Mouse (Mus musculus) stomach, embryonic 16.5 days (tissue): ENCODE data around the gene Sarnp. TPM values are rescaled to one million over a fixed set of nuclear protein-coding genes. Genes with fewer than 3 reads are reported as not detected.

Experiments used
- ATAC-seq: fragments of 200-750 bp; cut with Nextera tagmentation; 2 replicates; pipeline ENCODE4 v1.8.0; 2017; ENCODE audit warnings: moderate number of reproducible peaks, moderate TSS enrichment; ENCODE audit not compliant: insufficient read depth, low FRiP score
- H3K27ac ChIP-seq: fragments of 300-500 bp; sonication (generic); 2 replicates; pipeline ENCODE4 v1.5.1; 2014; ENCODE audit warnings: low read length
- H3K27me3 ChIP-seq: fragments of 300-500 bp; sonication (generic); 2 replicates; pipeline ENCODE4 v1.6.1; 2014; ENCODE audit warnings: low read length, control low read depth, mixed read lengths; ENCODE audit not compliant: control insufficient read depth, insufficient read depth
- H3K36me3 ChIP-seq: fragments of 300-500 bp; sonication (generic); 2 replicates; pipeline ENCODE4 v1.6.1; 2014; ENCODE audit warnings: low read length; ENCODE audit not compliant: control insufficient read depth, insufficient read depth
- H3K4me1 ChIP-seq: fragments of 300-500 bp; sonication (generic); 2 replicates; pipeline ENCODE4 v1.6.1; 2014; ENCODE audit warnings: low read length, control low read depth, mixed read lengths; ENCODE audit not compliant: control insufficient read depth, insufficient read depth
- H3K4me2 ChIP-seq: fragments of 300-500 bp; sonication (generic); 2 replicates; pipeline ENCODE4 v1.6.1; 2014; ENCODE audit warnings: low read depth, low read length, mixed read lengths
- H3K4me3 ChIP-seq: fragments of 300-500 bp; sonication (generic); replicated peaks from 2 replicates; pipeline ENCODE4 v1.5.1; 2014; ENCODE audit warnings: mild to moderate bottlenecking, low read length
- H3K9ac ChIP-seq: fragments of 300-500 bp; sonication (generic); 2 replicates; pipeline ENCODE4 v1.6.1; 2014; ENCODE audit warnings: low read length
- H3K9me3 ChIP-seq: fragments of 300-500 bp; sonication (generic); replicated peaks from 2 replicates; pipeline ENCODE4 v1.6.1; 2016; ENCODE audit warnings: low read length, control low read depth; ENCODE audit not compliant: control insufficient read depth
- WGBS: fragments of 180-500 bp; shearing (Covaris S2); extraction: QIAGEN DNeasy Blood & Tissue Kit; methylation state at CpG from one replicate; pipeline ENCODE4 v1.1.7; 2014; 5-methylcytosine and 5-hydroxymethylcytosine counted together
- polyA plus RNA-seq: library from polyadenylated mRNA; unstranded; fragments of >200 nt; fragmentation: Nextera tagmentation; extraction: Ambion mirVana; gene quantifications from 2 replicates; pipeline ENCODE4 v1.2.1, GENCODE M21; 2015

The Sarnp gene
- polyA plus RNA-seq, 1 experiment from 2014 or later: 184 TPM

GRCm38 (mm10) chr10:128902409-128902988, 85.4 kb downstream of the Sarnp start:
- ATAC-seq: no peak
- H3K9ac ChIP-seq: no peak overlapping the region

GRCm38 (mm10) chr10:128904812-128905211, 87.7 kb downstream of the Sarnp start:
- no peaks in the 10 kb centered on the region for H3K27me3 ChIP-seq
- no peak overlapping the region for H3K4me3 ChIP-seq
- no peak for ATAC-seq
- H3K27ac ChIP-seq: no peak overlapping the region
- 80% methylated on average over 5 of the region's 5 CpGs for WGBS
- no peak overlapping the region for H3K4me2 ChIP-seq
- H3K9ac ChIP-seq: no peak overlapping the region
- H3K4me1 ChIP-seq: 0 out of 2 replicates have a peak, but pooled peaks cover 3% of the 10 kb centered on the region
- no peaks in the 10 kb centered on the region for H3K9me3 ChIP-seq
- H3K36me3 ChIP-seq: no peaks in the 10 kb centered on the region

More at GRCm38 (mm10) chr10:128902409-128902988, 85.4 kb downstream of the Sarnp start:
- WGBS: 77% methylated on average over 3 of the region's 3 CpGs
- no peaks in the 10 kb centered on the region for H3K9me3 ChIP-seq
- no peaks in the 10 kb centered on the region for H3K4me1 ChIP-seq
- no peak overlapping the region for H3K27ac ChIP-seq
- no peaks in the 10 kb centered on the region for H3K36me3 ChIP-seq
- no peaks in the 10 kb centered on the region for H3K27me3 ChIP-seq
- H3K4me2 ChIP-seq: no peak overlapping the region
- H3K4me3 ChIP-seq: no peak overlapping the region

DNA sequence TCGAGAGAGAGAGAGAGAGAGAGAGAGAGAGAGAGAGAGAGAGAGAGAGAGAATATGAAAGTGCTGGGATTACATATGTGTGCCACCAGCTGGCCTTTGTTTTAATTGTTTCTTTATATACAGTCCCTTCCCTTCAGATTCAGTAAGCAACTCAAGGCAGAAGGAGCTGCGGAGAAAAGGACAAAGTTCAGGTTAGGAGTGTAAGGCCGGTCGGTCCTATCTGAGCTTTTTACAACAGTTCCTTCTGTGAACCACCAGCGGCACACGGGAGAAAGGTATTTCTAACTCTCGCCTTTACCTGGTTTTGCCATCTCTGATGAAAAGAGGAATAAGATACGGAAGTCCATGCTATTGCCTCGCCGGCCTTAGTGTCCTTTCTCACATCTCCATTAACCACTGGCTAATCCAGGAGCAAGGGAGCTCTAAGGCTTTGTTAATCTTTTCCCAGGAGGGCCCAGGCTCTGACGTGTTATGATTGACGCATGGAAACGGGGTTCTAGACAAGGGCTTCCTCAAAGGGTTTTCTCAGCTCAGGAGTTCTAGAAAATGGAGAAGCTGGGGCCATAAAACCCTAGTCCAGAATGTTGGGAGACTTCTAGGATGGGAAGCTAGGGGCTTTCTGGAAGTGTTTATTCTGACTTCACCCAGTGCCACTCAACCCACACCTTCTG, 91.8 kb downstream of the Sarnp start:
- peaks cover 9% of the 10 kb centered on the region for H3K4me1 ChIP-seq
- peak overlapping the region; percentile 93 for H3K27ac ChIP-seq
- ATAC-seq: no peak
- peak overlapping the region; percentile 86 for H3K4me3 ChIP-seq
- H3K9me3 ChIP-seq: no peaks in the 10 kb centered on the region
- no peaks in the 10 kb centered on the region for H3K27me3 ChIP-seq
- no peaks in the 10 kb centered on the region for H3K36me3 ChIP-seq
- WGBS: 48% methylated on average over 13 of the region's 13 CpGs
- peak overlapping the region; percentile 61 for H3K4me2 ChIP-seq
- peak overlapping the region; percentile 97 for H3K9ac ChIP-seq

GRCm38 (mm10) chr10:128909567-128910028, 92.5 kb downstream of the Sarnp start:
- WGBS: under 1% methylated on average over 35 of the region's 41 CpGs
- peak; percentile 89 for ATAC-seq
- H3K36me3 ChIP-seq: no peaks in the 10 kb centered on the region

DNA sequence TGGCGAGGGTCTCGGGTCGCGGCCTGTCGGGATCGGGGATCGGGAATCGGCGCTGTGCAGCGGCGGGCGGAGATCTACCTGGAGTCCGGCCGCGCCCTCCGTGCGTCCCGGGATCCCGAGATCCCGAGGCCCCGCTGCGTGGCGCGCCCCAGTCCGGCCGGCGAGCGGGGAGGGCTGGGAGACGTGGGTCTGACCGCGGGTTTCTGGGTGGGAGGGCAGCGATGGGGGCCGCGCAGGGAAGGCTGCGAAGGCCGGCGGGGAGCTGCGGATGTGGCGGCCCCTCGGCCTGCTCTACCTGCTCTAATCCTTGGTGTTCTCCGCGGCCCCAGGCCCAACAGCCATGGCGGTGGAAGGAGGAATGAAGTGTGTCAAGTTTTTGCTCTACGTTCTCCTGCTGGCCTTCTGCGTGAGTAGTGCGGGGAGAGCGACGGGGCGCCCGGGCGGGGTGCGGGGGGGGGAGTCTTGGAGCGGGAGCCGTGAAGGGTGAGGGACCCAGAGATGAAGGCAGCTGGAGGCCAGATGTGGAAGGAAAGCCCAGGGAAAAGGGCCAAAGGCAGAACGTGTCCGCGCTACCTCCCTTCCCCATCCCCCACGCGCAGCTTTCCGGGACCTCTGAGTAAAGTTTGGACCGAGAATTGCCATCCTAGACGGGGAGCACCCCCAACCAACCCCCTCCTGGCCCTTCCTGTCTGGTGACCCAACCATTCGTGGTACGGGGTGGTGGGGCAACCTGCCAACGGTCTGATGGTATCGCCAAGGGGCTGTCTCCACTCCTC, 93.1 kb downstream of the Sarnp start:
- Histone ChIP-seq H3K4me2 (peak overlapping the region; percentile 61), H3K27ac (peak overlapping the region; percentile 93), H3K27me3 (no peaks in the 10 kb centered on the region), H3K4me1 (peaks cover 9% of the 10 kb centered on the region), H3K4me3 (peak overlapping the region; percentile 86), H3K9ac (peak overlapping the region; percentile 97), H3K9me3 (no peaks in the 10 kb centered on the region), H3K36me3 (no peaks in the 10 kb centered on the region)
- peak; percentile 33 for ATAC-seq
- WGBS: under 1% methylated on average over 65 of the region's 66 CpGs

More at GRCm38 (mm10) chr10:128909567-128910028, 92.5 kb downstream of the Sarnp start:
- H3K4me2 ChIP-seq: peak overlapping the region; percentile 61
- H3K27ac ChIP-seq: peak overlapping the region; percentile 93
- H3K9ac ChIP-seq: peak overlapping the region; percentile 97
- peak overlapping the region; percentile 86 for H3K4me3 ChIP-seq
- no peaks in the 10 kb centered on the region for H3K9me3 ChIP-seq
- peaks cover 9% of the 10 kb centered on the region for H3K4me1 ChIP-seq
- H3K27me3 ChIP-seq: no peaks in the 10 kb centered on the region

GRCm38 (mm10) chr10:128911430-128911829, 94.3 kb downstream of the Sarnp start:
- ATAC-seq: no peak
- Histone ChIP-seq H3K4me2 (peak overlapping the region; percentile 61), H3K9me3 (no peaks in the 10 kb centered on the region), H3K9ac (no peak overlapping the region), H3K27ac (no peak overlapping the region), H3K36me3 (no peaks in the 10 kb centered on the region), H3K4me3 (peak overlapping the region; percentile 86), H3K27me3 (no peaks in the 10 kb centered on the region), H3K4me1 (peaks cover 9% of the 10 kb centered on the region)
- 94% methylated on average over 6 of the region's 6 CpGs for WGBS

DNA sequence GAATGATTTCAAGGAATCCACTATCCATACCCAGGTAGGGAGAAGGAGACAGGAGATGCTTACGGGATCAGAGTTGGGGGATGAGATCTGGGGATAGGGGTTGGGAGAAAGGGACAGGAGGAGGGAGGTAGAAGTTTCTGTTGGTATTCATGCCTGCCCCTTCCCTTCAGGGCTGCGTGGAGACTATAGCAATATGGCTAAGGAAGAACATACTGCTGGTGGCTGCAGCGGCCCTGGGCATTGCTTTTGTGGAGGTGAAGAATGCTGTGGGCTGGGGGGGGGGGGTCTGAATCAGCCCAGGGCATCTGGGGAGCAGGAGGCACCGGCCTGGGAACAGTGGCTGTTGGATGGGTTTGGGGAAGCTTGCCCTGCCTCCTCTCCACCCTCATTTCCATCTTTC, 95.1 kb downstream of the Sarnp start:
- Histone ChIP-seq H3K27me3 (no peaks in the 10 kb centered on the region), H3K4me3 (no peak overlapping the region), H3K27ac (no peak overlapping the region), H3K4me1 (peaks cover 9% of the 10 kb centered on the region), H3K9me3 (no peaks in the 10 kb centered on the region), H3K36me3 (no peaks in the 10 kb centered on the region), H3K9ac (no peak overlapping the region; the same call in 1 of the 2 replicates), H3K4me2 (no peak overlapping the region)
- no peak for ATAC-seq
- WGBS: 85% methylated on average over 4 of the region's 4 CpGs

- H3K4me3 ChIP-seq: no peak overlapping the region
- peaks cover 9% of the 10 kb centered on the region for H3K4me1 ChIP-seq
- H3K9ac ChIP-seq: no peak overlapping the region
- 71% methylated on average over 4 of the region's 4 CpGs for WGBS
- 0 out of 2 replicates have a peak overlapping the region, but pooled peaks have one; percentile 56 for H3K27ac ChIP-seq
- no peaks in the 10 kb centered on the region for H3K36me3 ChIP-seq
- ATAC-seq: no peak
- no peaks in the 10 kb centered on the region for H3K27me3 ChIP-seq
- H3K4me2 ChIP-seq: no peak overlapping the region
- no peaks in the 10 kb centered on the region for H3K9me3 ChIP-seq
Measured at GRCm38 (mm10) chr10:128912791-128913190, 95.7 kb downstream of the Sarnp start.

GRCm38 (mm10) chr10:128913219-128913618, 96.1 kb downstream of the Sarnp start:
- no peaks in the 10 kb centered on the region for H3K9me3 ChIP-seq
- no peaks in the 10 kb centered on the region for H3K27me3 ChIP-seq
- no peak overlapping the region for H3K4me3 ChIP-seq
- H3K9ac ChIP-seq: no peak overlapping the region
- H3K4me1 ChIP-seq: peaks cover 11% of the 10 kb centered on the region
- H3K36me3 ChIP-seq: no peaks in the 10 kb centered on the region
- ATAC-seq: no peak
- no peak overlapping the region for H3K4me2 ChIP-seq
- H3K27ac ChIP-seq: 0 out of 2 replicates have a peak overlapping the region, but pooled peaks have one; percentile 56
- 9% methylated on average over 5 of the region's 5 CpGs for WGBS
